Mouse (Mus musculus): ENCODE measurements around the gene Mmp21. TPM values are rescaled to one million over a fixed set of nuclear protein-coding genes. Genes with fewer than 3 reads are reported as not detected.
"Not testable (repeated sequence)": the region's sequence is repeated elsewhere in the genome, so short reads cannot be mapped to it uniquely, and the experiment has no call there.

Gene Mmp21
- polyA plus RNA-seq, 1 experiment from 2014 or later, result not detected

- Histone ChIP-seq H3K9ac (replicated peaks) (no peak overlapping the region), H3K27ac (replicated peaks) (no peak overlapping the region), H3K4me3 (no peak overlapping the region), H3K4me1 (no peaks in the 10 kb centered on the region), H3K4me2 (replicated peaks) (no peak overlapping the region), H3K9me3 (no peaks in the 10 kb centered on the region), H3K27me3 (no peaks in the 10 kb centered on the region), H3K36me3 (peaks cover 19% of the 10 kb centered on the region)
- WGBS, result 91% methylated on average over 12 of the region's 12 CpGs
- ATAC-seq (ENCODE audit: low FRiP score, low read depth), result no peak
Measured at GRCm38 (mm10) chr7:133698021-133698709, 18.3 kb upstream of the Mmp21 start.

- H3K4me3 ChIP-seq; H3K9ac ChIP-seq (replicated peaks); ATAC-seq (ENCODE audit: low FRiP score, low read depth); H3K27ac ChIP-seq (replicated peaks); H3K27me3 ChIP-seq; H3K4me1 ChIP-seq; H3K9me3 ChIP-seq; H3K4me2 ChIP-seq (replicated peaks): not testable (repeated sequence)
- H3K36me3 ChIP-seq, result peaks cover 37% of the 10 kb centered on the region
Measured at GRCm38 (mm10) chr7:133685644-133686043, 5.8 kb upstream of the Mmp21 start.

- peaks cover 28% of the 10 kb centered on the region for H3K36me3 ChIP-seq
- H3K4me3 ChIP-seq, result no peak overlapping the region
- H3K4me2 ChIP-seq (replicated peaks), result no peak overlapping the region
- H3K9me3 ChIP-seq, result peaks cover 8% of the 10 kb centered on the region; the same call in 1 of the 2 replicates
- no peak overlapping the region for H3K27ac ChIP-seq (replicated peaks)
- no peaks in the 10 kb centered on the region for H3K27me3 ChIP-seq
- no peak for ATAC-seq (ENCODE audit: low FRiP score, low read depth)
- 96% methylated on average over 6 of the region's 6 CpGs for WGBS
- no peak overlapping the region for H3K9ac ChIP-seq (replicated peaks)
- no peaks in the 10 kb centered on the region for H3K4me1 ChIP-seq
Measured at GRCm38 (mm10) chr7:133684701-133685100, 4.8 kb upstream of the Mmp21 start.

- no peaks in the 10 kb centered on the region for H3K27me3 ChIP-seq
- no peak overlapping the region for H3K4me3 ChIP-seq
- H3K4me1 ChIP-seq, result no peaks in the 10 kb centered on the region
- H3K4me2 ChIP-seq (replicated peaks), result no peak overlapping the region
- H3K27ac ChIP-seq (replicated peaks), result no peak overlapping the region
- H3K9me3 ChIP-seq, result peaks cover 8% of the 10 kb centered on the region; the same call in 1 of the 2 replicates
- WGBS, result 84% methylated on average over 5 of the region's 5 CpGs
- H3K36me3 ChIP-seq, result peaks cover 22% of the 10 kb centered on the region
- no peak overlapping the region for H3K9ac ChIP-seq (replicated peaks)
- ATAC-seq (ENCODE audit: low FRiP score, low read depth), result no peak
Measured at GRCm38 (mm10) chr7:133684110-133684509, 4.2 kb upstream of the Mmp21 start.

- H3K27me3 ChIP-seq, result no peaks in the 10 kb centered on the region
- no peaks in the 10 kb centered on the region for H3K4me1 ChIP-seq
- no peak overlapping the region for H3K9ac ChIP-seq (replicated peaks)
- H3K36me3 ChIP-seq, result peaks cover 17% of the 10 kb centered on the region
- peaks cover 5% of the 10 kb centered on the region; the same call in 1 of the 2 replicates for H3K9me3 ChIP-seq
- ATAC-seq (ENCODE audit: low FRiP score, low read depth), result no peak
- WGBS, result 86% methylated on average over 5 of the region's 5 CpGs
- no peak overlapping the region for H3K4me3 ChIP-seq
- H3K4me2 ChIP-seq (replicated peaks), result no peak overlapping the region
- H3K27ac ChIP-seq (replicated peaks), result no peak overlapping the region
Measured at GRCm38 (mm10) chr7:133683626-133684025, 3.8 kb upstream of the Mmp21 start.

GRCm38 (mm10) chr7:133679439-133679838 is 422 bp downstream of the Mmp21 start:
- Histone ChIP-seq H3K9me3 (no peaks in the 10 kb centered on the region), H3K27me3 (no peaks in the 10 kb centered on the region), H3K4me2 (replicated peaks) (no peak overlapping the region), H3K36me3 (no peaks in the 10 kb centered on the region), H3K27ac (replicated peaks) (no peak overlapping the region), H3K4me1 (no peaks in the 10 kb centered on the region), H3K9ac (replicated peaks) (no peak overlapping the region), H3K4me3 (no peak overlapping the region)
- 81% methylated on average over 4 of the region's 4 CpGs for WGBS
- ATAC-seq (ENCODE audit: low FRiP score, low read depth), result no peak

- no peak for ATAC-seq (ENCODE audit: low FRiP score, low read depth)
- H3K36me3 ChIP-seq, result 0 out of 2 replicates have a peak, but pooled peaks cover under 1% of the 10 kb centered on the region
- no peak overlapping the region for H3K4me2 ChIP-seq (replicated peaks)
- H3K27me3 ChIP-seq, result no peaks in the 10 kb centered on the region
- no peak overlapping the region for H3K27ac ChIP-seq (replicated peaks)
- H3K9me3 ChIP-seq, result no peaks in the 10 kb centered on the region
- H3K4me3 ChIP-seq, result no peak overlapping the region
- WGBS, result 89% methylated on average over 8 of the region's 8 CpGs
- H3K4me1 ChIP-seq, result no peaks in the 10 kb centered on the region
- no peak overlapping the region for H3K9ac ChIP-seq (replicated peaks)
Measured at GRCm38 (mm10) chr7:133678716-133679115, 1.1 kb downstream of the Mmp21 start.

- no peak overlapping the region for H3K4me2 ChIP-seq (replicated peaks)
- no peaks in the 10 kb centered on the region for H3K9me3 ChIP-seq
- H3K9ac ChIP-seq (replicated peaks), result no peak overlapping the region
- H3K4me1 ChIP-seq, result no peaks in the 10 kb centered on the region
- H3K27me3 ChIP-seq, result no peaks in the 10 kb centered on the region
- ATAC-seq (ENCODE audit: low FRiP score, low read depth), result no peak
- peaks cover 27% of the 10 kb centered on the region for H3K36me3 ChIP-seq
- H3K27ac ChIP-seq (replicated peaks), result no peak overlapping the region
- WGBS, result 70% methylated on average over 9 of the region's 9 CpGs
- no peak overlapping the region for H3K4me3 ChIP-seq
Measured at GRCm38 (mm10) chr7:133676002-133676401, 3.9 kb downstream of the Mmp21 start.

GRCm38 (mm10) chr7:133670846-133671245 is 9.0 kb downstream of the Mmp21 start:
- no peaks in the 10 kb centered on the region for H3K9me3 ChIP-seq
- H3K27me3 ChIP-seq, result no peaks in the 10 kb centered on the region
- H3K4me2 ChIP-seq (replicated peaks), result no peak overlapping the region
- 89% methylated on average over 3 of the region's 3 CpGs for WGBS
- peaks cover 75% of the 10 kb centered on the region for H3K36me3 ChIP-seq
- no peak for ATAC-seq (ENCODE audit: low FRiP score, low read depth)
- H3K4me1 ChIP-seq, result no peaks in the 10 kb centered on the region
- H3K4me3 ChIP-seq, result no peak overlapping the region
- H3K9ac ChIP-seq (replicated peaks), result no peak overlapping the region
- H3K27ac ChIP-seq (replicated peaks), result no peak overlapping the region

- Histone ChIP-seq H3K27ac (replicated peaks) (no peak overlapping the region), H3K9ac (replicated peaks) (no peak overlapping the region), H3K9me3 (no peaks in the 10 kb centered on the region), H3K27me3 (no peaks in the 10 kb centered on the region), H3K4me3 (no peak overlapping the region), H3K4me2 (replicated peaks) (no peak overlapping the region), H3K36me3 (peaks cover 84% of the 10 kb centered on the region), H3K4me1 (no peaks in the 10 kb centered on the region)
- WGBS, result 93% methylated on average over 9 of the region's 9 CpGs
- ATAC-seq (ENCODE audit: low FRiP score, low read depth), result no peak
Measured at GRCm38 (mm10) chr7:133669946-133670345, 9.9 kb downstream of the Mmp21 start.

GRCm38 (mm10) chr7:133669071-133669470 is 10.8 kb downstream of the Mmp21 start:
- Histone ChIP-seq H3K9ac (replicated peaks) (no peak overlapping the region), H3K36me3 (peaks cover 93% of the 10 kb centered on the region), H3K4me1 (no peaks in the 10 kb centered on the region), H3K27ac (replicated peaks) (no peak overlapping the region), H3K27me3 (no peaks in the 10 kb centered on the region), H3K9me3 (no peaks in the 10 kb centered on the region), H3K4me3 (no peak overlapping the region), H3K4me2 (replicated peaks) (no peak overlapping the region)
- 88% methylated on average over 1 of the region's 1 CpGs for WGBS
- no peak for ATAC-seq (ENCODE audit: low FRiP score, low read depth)

- H3K9ac ChIP-seq (replicated peaks), result no peak overlapping the region
- WGBS, result 96% methylated on average over 1 of the region's 1 CpGs
- H3K4me2 ChIP-seq (replicated peaks), result no peak overlapping the region
- no peaks in the 10 kb centered on the region for H3K27me3 ChIP-seq
- no peaks in the 10 kb centered on the region for H3K9me3 ChIP-seq
- ATAC-seq (ENCODE audit: low FRiP score, low read depth), result no peak
- no peak overlapping the region for H3K4me3 ChIP-seq
- no peaks in the 10 kb centered on the region for H3K4me1 ChIP-seq
- peaks cover 97% of the 10 kb centered on the region for H3K36me3 ChIP-seq
- H3K27ac ChIP-seq (replicated peaks), result no peak overlapping the region
Measured at GRCm38 (mm10) chr7:133662467-133662866, 17.4 kb downstream of the Mmp21 start.

- H3K9me3 ChIP-seq, result no peaks in the 10 kb centered on the region
- H3K36me3 ChIP-seq, result peaks cover 91% of the 10 kb centered on the region
Measured at GRCm38 (mm10) chr7:133645716-133646115, 34.1 kb downstream of the Mmp21 start.

More at GRCm38 (mm10) chr7:133645716-133646115, 34.1 kb downstream of the Mmp21 start:
- no peak overlapping the region for H3K4me3 ChIP-seq
- no peak overlapping the region for H3K9ac ChIP-seq (replicated peaks)
- no peak overlapping the region for H3K27ac ChIP-seq (replicated peaks)
- H3K4me2 ChIP-seq (replicated peaks), result no peak overlapping the region
- no peaks in the 10 kb centered on the region for H3K27me3 ChIP-seq
- 93% methylated on average over 6 of the region's 6 CpGs for WGBS
- no peaks in the 10 kb centered on the region for H3K4me1 ChIP-seq
- ATAC-seq (ENCODE audit: low FRiP score, low read depth), result no peak
